Mouse (Mus musculus) liver, postnatal 0 days (tissue): Measurements from ENCODE around the gene Kcnj10.
A peak's percentile ranks its signal among the peaks of the same experiment; 100 is the strongest.

Experiments used
- CTCF ChIP-seq: sonication (generic); IDR thresholded peaks from 2 replicates; pipeline ENCODE4 v1.5.1; 2016; ENCODE audit warnings: antibody characterized with exemption, low read depth
- EP300 ChIP-seq: IDR thresholded peaks from 2 replicates; pipeline ENCODE4 v1.6.1; 2016; ENCODE audit warnings: antibody characterized with exemption, low read depth, mild to moderate bottlenecking

DNA sequence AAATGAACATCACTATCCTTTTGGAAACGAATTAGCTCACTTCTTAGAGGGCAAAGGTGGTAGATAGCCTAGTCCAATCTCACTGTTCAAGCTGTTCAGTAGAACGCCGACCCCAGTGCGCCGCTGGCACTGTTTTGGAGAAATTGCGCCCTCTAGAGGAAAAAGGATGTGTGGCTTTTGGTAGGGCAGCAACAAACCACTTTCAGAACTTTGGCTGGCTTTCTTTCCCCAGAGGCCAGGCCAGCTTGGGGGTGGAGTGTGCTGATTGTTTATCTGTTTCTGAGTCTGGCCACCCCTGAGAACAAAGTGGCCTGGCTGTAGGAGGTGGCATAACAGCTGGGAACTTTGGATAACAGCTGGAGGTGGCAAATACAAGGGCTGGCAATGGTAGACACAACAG, 23.7 kb downstream of the Kcnj10 start:
- TF ChIP-seq EP300, result peak; percentile 75
- peak; percentile 85 for TF ChIP-seq CTCF
